Mouse (Mus musculus): Measurements from ENCODE around the gene Arhgap25.

Gene Arhgap25

DNA sequence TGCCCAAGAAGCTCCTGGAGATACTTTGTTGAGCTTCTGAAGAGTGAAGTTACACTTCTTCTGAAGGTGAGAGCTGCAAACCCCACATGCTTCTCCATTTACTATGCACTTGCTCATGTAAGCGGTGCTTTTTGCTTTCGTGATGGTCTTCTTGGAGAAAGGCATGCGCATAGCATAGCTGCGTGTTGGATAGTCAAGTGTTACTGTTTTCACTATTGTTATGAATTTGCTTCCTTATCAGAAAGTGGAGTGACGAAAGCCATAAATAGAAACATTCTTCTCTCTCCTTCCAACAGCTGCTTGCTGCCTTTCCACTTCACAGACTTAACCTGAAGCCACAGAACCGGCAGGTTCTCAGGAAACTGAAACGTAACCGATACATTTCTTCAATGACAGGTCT lies 96.3 kb downstream of the Arhgap25 start:
- DNase-seq, result no peak

DNA sequence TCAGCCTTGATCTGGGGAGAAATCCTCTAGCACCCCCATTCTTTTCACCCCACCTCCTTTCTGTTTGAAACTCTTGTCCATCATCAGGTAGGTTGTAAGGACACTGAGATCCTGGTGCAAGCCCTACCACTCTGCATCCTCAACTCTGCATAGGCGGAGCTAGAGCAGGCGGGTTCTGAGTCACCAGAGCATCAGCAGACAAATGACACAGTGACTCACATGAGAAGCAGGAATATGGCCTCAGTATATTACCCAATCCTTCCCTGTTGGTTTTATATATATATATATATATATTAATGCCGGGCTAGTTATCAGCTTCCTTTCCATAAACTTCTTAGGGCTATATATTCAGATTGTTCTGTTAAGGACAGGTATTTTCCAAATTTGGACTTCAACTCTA lies 97.3 kb downstream of the Arhgap25 start:
- no peak for DNase-seq

DNA sequence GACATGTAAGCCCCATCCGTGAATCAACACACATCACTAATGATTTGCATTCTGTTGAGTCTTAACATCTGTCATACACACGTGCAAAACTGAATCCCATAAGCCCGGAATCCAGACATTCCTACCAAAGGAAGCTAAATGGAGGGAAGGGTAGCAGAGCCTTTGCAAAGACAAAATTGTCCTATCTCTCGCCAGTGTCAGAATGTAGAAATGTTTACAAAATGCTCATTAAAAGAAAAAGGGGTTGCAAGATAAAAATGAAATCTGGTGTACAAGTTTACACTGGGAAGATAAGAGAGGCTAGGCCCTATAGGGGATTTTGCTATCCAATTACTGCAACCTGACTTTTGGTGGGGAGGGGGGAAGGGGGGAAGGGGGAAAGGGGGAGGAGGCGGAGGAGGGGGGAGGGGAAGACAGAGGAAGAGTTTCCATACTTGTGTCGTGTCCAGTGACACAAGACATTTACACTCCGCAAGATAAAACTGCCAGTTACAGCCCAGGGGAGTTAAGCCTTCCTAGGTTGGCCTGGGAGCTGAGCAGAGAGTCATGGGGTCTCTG lies 104.5 kb downstream of the Arhgap25 start, which contains the start of gene Bmp10:
Bmp10 (plus strand) TSS at position 508 of the 558 bp plus-strand sequence.
- no peak for DNase-seq

DNA sequence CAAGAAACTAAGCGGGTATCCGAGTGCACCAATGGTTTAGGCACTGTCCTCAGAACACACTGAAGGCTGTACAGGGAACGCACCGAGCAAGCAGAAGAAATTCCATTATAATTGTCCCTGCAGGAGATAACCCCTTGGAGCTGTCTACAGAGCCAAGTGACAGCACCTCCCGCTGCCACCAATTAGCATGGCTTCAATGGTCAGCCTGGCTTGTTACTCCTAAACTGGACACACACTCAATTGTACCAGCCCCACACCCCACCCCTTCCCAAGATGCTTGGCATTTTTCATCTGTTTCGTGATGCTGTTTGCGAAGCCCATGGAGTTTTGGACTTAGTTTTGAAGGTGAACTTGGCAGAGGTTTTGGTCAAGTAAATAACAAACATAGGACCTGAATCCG lies 105.4 kb downstream of the Arhgap25 start:
- no peak for DNase-seq

DNA sequence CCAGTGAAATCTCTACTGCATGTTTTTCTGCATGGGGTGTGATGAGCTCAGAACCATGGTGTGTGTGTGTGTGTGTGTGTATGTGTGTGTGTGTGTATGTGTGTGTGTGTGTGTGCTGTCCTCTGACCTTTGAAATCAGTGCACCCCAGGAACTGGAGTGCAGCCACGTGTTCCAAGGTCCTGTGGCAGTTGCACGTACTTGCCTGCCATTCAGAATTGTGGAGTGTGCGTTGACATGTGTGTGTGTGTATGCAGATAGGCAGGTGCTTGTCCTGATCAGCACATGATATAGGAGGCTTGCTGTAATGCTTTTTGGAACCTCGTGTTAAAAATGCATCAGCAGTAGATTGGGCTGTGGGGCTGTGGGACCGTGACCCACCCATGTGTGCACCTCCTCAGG lies 106.1 kb downstream of the Arhgap25 start:
- no peak for DNase-seq

DNA sequence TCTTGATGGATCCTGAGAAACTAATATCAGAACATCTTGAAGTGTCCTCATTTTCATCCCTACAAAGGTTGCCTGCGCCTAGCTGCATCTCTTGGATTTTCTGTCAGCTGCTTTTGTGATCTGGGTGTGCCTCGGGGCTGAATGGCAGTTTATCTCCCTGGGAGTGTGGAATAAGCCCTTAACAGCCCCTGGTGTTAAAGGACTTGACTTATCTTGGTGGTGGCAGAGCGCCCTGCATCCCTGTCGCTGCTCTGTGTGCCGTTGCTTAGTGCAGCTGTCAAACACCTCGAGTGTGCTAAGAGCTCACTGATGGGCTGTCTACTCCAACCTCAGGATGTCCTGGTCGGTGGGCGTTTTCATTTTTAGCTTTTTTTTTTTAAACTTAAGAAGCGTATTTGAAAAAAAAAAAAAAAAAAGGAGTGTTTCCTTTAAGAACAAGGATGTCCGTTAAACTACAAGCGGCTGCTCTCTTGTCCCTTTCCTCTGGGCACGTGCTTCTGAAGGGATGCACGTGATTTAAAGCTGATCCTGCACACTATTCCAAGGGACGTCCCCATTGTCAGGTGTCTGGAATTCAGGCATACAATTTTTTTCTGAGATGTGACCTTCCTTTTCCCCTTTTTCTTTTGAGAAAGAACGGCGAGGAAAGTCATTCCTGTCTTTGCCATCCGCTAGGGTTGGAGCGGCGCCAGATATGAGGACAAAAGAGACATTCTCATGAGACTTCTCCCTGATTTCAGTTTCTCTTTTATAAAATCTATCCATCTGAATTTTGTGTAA lies 108.8 kb downstream of the Arhgap25 start:
- peak; percentile 8 to 24 for DNase-seq

DNA sequence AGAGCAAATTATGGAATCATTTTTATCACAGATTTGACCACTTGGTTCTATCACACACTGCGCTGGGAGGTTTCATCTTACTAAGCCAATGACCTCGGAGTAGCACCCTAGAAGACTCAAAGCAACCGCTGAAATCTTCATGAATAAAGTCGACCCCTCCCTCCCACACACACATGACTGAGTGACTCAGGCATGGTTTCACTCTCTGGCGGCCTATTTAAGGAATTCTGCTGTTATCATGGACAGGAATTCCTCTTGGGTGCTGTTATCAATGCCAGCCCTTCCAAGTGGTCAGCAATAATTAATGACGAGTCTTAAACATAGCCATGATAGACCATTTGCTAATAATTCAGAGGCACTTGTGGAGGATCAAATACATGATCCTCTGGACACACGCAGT lies 110.8 kb downstream of the Arhgap25 start:
- no peak for DNase-seq

DNA sequence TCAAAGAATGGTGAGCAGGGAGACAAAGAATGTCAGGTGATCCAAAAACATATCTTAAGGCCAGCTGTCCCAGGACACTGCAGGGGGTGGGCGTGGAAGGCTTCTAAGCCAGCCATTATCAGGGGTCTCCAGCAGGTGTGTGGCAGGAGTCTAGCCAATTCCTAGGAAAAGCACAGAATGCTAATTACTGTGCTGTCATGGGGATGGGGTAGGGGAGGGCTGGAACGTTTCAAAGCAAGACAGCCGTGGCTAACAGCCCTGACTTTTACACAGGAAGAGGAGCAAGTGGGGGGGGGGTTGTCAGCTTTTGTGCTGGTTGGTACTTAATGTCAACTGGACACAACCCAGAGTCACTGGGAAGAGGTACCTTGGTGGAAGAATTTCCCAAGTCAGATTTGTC lies 121.0 kb downstream of the Arhgap25 start:
- DNase-seq, result no peak
